Mouse (Mus musculus): ENCODE data around the gene Smok3b. TPM values are rescaled to one million over a fixed set of nuclear protein-coding genes. Genes with fewer than 3 reads are reported as not detected.

The Smok3b gene
- polyA plus RNA-seq, 1 experiment from 2014 or later, result not detected

DNA sequence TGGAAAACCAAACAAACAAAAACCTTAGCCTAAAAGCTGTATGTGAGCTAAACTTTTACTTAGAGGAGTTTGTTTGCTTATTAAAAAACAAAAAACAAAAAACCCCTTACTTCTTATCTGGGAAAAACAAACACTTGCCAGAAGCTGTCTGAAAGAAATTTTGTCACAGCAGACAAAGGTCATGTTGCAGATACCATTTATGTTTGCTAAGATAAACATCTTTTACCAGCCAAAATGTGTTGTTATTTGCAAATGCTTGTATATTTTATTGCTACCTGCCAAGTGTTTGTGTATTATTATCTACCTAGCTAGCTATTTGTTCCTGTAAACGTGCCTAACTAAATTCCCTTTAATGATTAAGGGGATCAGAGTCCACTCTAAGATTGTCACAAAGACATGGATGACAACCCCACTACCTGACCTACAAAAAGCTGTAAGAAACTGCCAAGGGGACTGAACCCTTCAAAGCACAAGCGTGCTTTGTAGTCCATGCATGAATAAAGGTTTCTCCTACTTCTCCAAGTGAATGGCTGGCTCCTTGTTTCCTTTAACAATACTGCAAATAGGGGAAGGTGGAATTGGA is 62.2 kb downstream of the Smok3b start:
- 67% methylated on average over 2 of the region's 2 CpGs for WGBS
- ATAC-seq, result no peak

DNA sequence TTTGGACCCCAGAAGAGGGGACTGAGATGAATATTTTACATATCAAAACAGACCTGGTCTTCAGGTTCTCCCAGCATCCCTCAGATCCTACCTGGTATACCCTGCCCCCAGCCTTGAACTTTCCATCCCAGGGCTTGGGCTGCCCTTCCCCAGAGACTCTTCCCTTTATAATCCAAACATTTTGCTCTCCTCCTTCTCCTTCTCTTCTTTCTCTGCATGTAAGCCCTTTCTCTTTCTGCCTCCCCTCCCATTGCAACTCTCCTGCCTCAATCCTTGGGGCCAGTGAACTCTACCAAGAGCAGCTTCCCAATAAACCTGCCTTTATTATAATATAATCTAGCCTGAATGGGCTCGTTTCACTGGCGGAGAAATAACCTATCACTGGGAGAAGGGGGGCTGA is 62.7 kb downstream of the Smok3b start:
- Histone ChIP-seq H3K9me3 (ENCODE audit: control insufficient read depth, low read length) (no peaks in the 10 kb centered on the region), H3K4me3 (ENCODE audit: low read length) (no peak overlapping the region), H3K36me3 (ENCODE audit: control insufficient read depth, insufficient read depth, low read length) (0 out of 2 replicates have a peak, but pooled peaks cover 4% of the 10 kb centered on the region), H3K9ac (ENCODE audit: low read depth, low read length) (no peak overlapping the region), H3K4me2 (ENCODE audit: low read length) (no peak overlapping the region), H3K27ac (ENCODE audit: low read depth, low read length) (no peak overlapping the region), H3K27me3 (replicated peaks; ENCODE audit: control insufficient read depth, insufficient read depth, low read length) (no peaks in the 10 kb centered on the region), H3K4me1 (ENCODE audit: control insufficient read depth, insufficient read depth, low read depth, low read length) (peaks cover 17% of the 10 kb centered on the region)
- 91% methylated on average over 2 of the region's 2 CpGs for WGBS
- no peak for ATAC-seq

More for the DNA sequence above, 62.2 kb downstream of the Smok3b start:
- Histone ChIP-seq H3K27ac (ENCODE audit: low read depth, low read length) (no peak overlapping the region), H3K4me2 (ENCODE audit: low read length) (no peak overlapping the region), H3K9me3 (ENCODE audit: control insufficient read depth, low read length) (no peaks in the 10 kb centered on the region), H3K4me1 (ENCODE audit: control insufficient read depth, insufficient read depth, low read depth, low read length) (peaks cover 17% of the 10 kb centered on the region), H3K4me3 (ENCODE audit: low read length) (no peak overlapping the region), H3K36me3 (ENCODE audit: control insufficient read depth, insufficient read depth, low read length) (0 out of 2 replicates have a peak, but pooled peaks cover 4% of the 10 kb centered on the region), H3K9ac (ENCODE audit: low read depth, low read length) (no peak overlapping the region), H3K27me3 (replicated peaks; ENCODE audit: control insufficient read depth, insufficient read depth, low read length) (no peaks in the 10 kb centered on the region)

DNA sequence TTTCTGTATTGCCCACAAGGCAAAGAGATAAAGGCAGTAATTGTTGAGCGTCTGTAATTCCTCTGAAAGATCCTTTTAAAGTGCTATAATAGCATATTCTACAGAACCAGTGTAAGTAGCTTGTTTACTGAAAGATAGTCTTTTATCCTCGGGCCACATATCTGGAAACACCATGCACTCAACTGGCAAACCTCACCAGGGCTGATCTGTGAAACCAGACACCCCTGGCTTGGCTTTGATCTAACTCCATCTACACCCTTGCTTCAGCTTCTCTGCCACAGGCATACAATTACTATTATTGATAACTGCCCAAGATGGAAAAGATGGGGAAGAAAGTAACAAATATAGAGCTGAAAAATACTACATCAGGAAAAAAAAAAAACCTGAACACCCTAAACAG is 63.3 kb downstream of the Smok3b start:
- H3K9ac ChIP-seq (ENCODE audit: low read depth, low read length), result peak overlapping the region; percentile 99
- 0 out of 2 replicates have a peak, but pooled peaks cover 4% of the 10 kb centered on the region for H3K36me3 ChIP-seq (ENCODE audit: control insufficient read depth, insufficient read depth, low read length)
- H3K4me3 ChIP-seq (ENCODE audit: low read length), result peak overlapping the region; percentile 100
- peaks cover 17% of the 10 kb centered on the region for H3K4me1 ChIP-seq (ENCODE audit: control insufficient read depth, insufficient read depth, low read depth, low read length)
- peak; percentile 41; the same call in 1 of the 2 replicates for ATAC-seq
- no peaks in the 10 kb centered on the region for H3K9me3 ChIP-seq (ENCODE audit: control insufficient read depth, low read length)
- WGBS, result 72% methylated on average over 2 of the region's 2 CpGs
- H3K27me3 ChIP-seq (replicated peaks; ENCODE audit: control insufficient read depth, insufficient read depth, low read length), result no peaks in the 10 kb centered on the region
- H3K27ac ChIP-seq (ENCODE audit: low read depth, low read length), result no peak overlapping the region; the same call in 1 of the 2 replicates
- peak overlapping the region; percentile 56 for H3K4me2 ChIP-seq (ENCODE audit: low read length)

DNA sequence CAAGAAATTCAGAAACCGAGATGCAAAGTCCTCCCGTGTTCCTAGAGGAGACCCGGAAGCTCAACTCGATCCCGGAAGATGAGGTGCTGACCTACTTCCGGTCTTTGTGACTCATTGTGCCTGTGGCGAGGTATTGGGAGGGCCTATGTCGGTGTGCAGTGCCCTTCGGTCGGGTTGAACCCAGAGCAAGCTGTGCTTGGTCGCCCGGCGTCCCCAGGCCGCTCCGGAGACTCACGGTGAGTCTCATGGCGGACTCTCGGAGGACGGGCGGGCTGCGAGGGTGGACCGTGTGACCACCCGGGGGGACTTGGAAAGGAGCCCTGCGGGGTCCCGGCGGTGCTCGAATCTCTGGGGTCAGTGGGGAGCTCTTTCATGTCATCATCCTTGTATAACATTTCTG is 63.8 kb downstream of the Smok3b start, which contains the start of gene Zkscan1:
Zkscan1 (plus strand) TSS at position 89 of the 400 bp plus-strand sequence.
- Histone ChIP-seq H3K9me3 (ENCODE audit: control insufficient read depth, low read length) (no peaks in the 10 kb centered on the region), H3K4me2 (ENCODE audit: low read length) (peak within 1 kb of the TSS; percentile 72), H3K27ac (ENCODE audit: low read depth, low read length) (peak within 1 kb of the TSS; percentile 94), H3K4me3 (ENCODE audit: low read length) (peak within 1 kb of the TSS; percentile 100), H3K9ac (ENCODE audit: low read depth, low read length) (peak within 1 kb of the TSS; percentile 99), H3K36me3 (ENCODE audit: control insufficient read depth, insufficient read depth, low read length) (0 out of 2 replicates have a peak, but pooled peaks cover 4% of the 10 kb centered on the region), H3K4me1 (ENCODE audit: control insufficient read depth, insufficient read depth, low read depth, low read length) (peaks cover 17% of the 10 kb centered on the region), H3K27me3 (replicated peaks; ENCODE audit: control insufficient read depth, insufficient read depth, low read length) (no peaks in the 10 kb centered on the region)
- WGBS, result 0% methylated on average over 27 of the region's 27 CpGs
- ATAC-seq, result peak; percentile 96

DNA sequence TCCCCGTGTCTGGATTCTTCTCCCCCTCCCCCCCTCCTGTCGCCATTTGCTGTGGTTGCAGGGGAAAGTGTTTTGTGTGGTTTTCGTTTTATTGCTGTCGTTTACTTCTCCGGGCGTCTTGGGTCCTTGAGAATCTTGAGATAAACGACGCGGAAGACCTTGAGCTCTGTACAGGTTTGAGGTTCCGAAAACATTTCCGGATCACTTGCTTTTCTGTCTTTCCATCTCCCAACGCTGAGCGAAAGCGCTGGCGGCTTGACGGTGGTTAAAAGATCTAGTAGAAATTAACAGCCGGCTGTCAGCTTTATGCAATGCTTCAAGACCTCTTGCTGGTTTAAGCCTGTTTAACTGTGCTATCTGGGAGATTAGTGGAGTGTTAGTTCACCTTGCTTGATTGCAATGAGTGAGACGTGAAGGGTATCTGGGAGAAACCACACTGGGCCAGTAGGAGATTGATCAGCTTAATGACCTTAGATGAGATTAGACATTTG is 64.2 kb downstream of the Smok3b start:
- peak overlapping the region; percentile 72 for H3K4me2 ChIP-seq (ENCODE audit: low read length)
- peak overlapping the region; percentile 94 for H3K27ac ChIP-seq (ENCODE audit: low read depth, low read length)
- H3K36me3 ChIP-seq (ENCODE audit: control insufficient read depth, insufficient read depth, low read length), result 0 out of 2 replicates have a peak, but pooled peaks cover 4% of the 10 kb centered on the region
- H3K9ac ChIP-seq (ENCODE audit: low read depth, low read length), result peak overlapping the region; percentile 99
- under 1% methylated on average over 18 of the region's 18 CpGs for WGBS
- peaks cover 17% of the 10 kb centered on the region for H3K4me1 ChIP-seq (ENCODE audit: control insufficient read depth, insufficient read depth, low read depth, low read length)
- H3K27me3 ChIP-seq (replicated peaks; ENCODE audit: control insufficient read depth, insufficient read depth, low read length), result no peaks in the 10 kb centered on the region
- H3K4me3 ChIP-seq (ENCODE audit: low read length), result peak overlapping the region; percentile 100
- ATAC-seq, result no peak; the same call in 1 of the 2 replicates
- H3K9me3 ChIP-seq (ENCODE audit: control insufficient read depth, low read length), result no peaks in the 10 kb centered on the region

DNA sequence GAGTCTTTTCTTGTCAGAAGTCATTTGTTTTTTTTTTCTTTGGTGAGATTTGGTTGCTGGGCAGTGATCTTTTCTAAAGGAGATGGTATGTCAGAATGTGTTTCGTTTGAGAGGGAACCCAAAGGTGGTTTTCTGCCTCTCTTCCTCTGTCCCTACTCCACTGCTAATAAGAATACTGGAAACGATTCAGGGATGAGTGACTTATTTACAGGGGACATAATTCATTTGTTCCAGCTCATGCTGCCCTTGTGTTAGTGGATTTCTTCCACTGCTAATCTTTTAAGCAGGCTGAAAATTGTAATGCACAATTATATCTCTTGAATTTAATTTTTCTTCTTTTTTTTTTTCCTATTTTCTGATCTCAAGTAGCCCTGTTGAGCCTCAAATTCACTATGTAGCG is 65.6 kb downstream of the Smok3b start:
- no peaks in the 10 kb centered on the region for H3K9me3 ChIP-seq (ENCODE audit: control insufficient read depth, low read length)
- peak overlapping the region; percentile 72 for H3K4me2 ChIP-seq (ENCODE audit: low read length)
- no peaks in the 10 kb centered on the region for H3K27me3 ChIP-seq (replicated peaks; ENCODE audit: control insufficient read depth, insufficient read depth, low read length)
- WGBS, result 70% methylated on average over 3 of the region's 3 CpGs
- 0 out of 2 replicates have a peak, but pooled peaks cover 4% of the 10 kb centered on the region for H3K36me3 ChIP-seq (ENCODE audit: control insufficient read depth, insufficient read depth, low read length)
- H3K27ac ChIP-seq (ENCODE audit: low read depth, low read length), result no peak overlapping the region
- ATAC-seq, result no peak
- H3K4me3 ChIP-seq (ENCODE audit: low read length), result no peak overlapping the region
- H3K9ac ChIP-seq (ENCODE audit: low read depth, low read length), result no peak overlapping the region
- H3K4me1 ChIP-seq (ENCODE audit: control insufficient read depth, insufficient read depth, low read depth, low read length), result peaks cover 17% of the 10 kb centered on the region

DNA sequence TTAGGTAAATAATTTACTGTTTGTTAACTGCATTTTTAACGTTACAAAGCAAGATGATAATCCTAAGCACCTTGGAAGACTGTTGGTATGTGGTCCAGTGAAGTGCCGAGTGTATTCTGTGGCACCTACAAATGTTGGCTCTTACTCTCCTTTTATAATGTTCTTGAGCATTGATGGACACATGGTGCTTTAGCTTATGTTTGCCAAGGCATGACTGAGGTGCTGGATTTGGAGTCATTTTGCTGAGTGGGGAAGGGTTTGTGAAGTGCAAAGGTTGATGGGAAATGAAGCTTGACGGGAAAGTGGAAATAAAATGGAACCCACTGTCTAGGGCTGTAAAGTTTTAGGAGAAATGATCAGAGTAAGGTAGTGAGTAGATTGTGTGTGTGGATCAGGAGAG is 67.1 kb downstream of the Smok3b start:
- Histone ChIP-seq H3K27me3 (replicated peaks; ENCODE audit: control insufficient read depth, insufficient read depth, low read length) (no peaks in the 10 kb centered on the region), H3K4me2 (ENCODE audit: low read length) (no peak overlapping the region), H3K4me3 (ENCODE audit: low read length) (no peak overlapping the region), H3K36me3 (ENCODE audit: control insufficient read depth, insufficient read depth, low read length) (0 out of 2 replicates have a peak, but pooled peaks cover 7% of the 10 kb centered on the region), H3K9ac (ENCODE audit: low read depth, low read length) (no peak overlapping the region), H3K27ac (ENCODE audit: low read depth, low read length) (no peak overlapping the region), H3K4me1 (ENCODE audit: control insufficient read depth, insufficient read depth, low read depth, low read length) (peaks cover 17% of the 10 kb centered on the region), H3K9me3 (ENCODE audit: control insufficient read depth, low read length) (no peaks in the 10 kb centered on the region)
- 89% methylated on average over 3 of the region's 3 CpGs for WGBS
- ATAC-seq, result no peak

DNA sequence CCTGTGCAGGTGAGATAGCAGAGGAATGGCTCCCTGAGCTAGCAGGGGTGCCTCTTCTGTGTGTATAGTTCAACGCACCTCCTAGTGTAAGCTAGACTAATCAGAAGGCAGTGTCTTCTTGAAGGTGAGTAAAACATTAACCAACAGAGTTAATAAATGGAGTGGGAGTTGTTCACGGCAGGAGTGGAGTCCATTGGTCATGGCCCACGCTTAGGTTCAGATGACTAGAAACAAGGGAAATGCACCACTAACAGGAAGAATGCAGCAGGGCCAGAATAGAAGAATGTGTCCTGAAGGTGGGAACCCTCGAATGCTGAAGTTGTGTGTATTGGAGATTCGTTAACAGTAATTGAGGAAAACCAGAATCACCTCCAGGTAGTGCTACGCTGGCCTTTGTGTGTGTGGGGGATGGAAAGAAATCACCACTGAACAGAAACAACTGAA is 67.9 kb downstream of the Smok3b start:
- H3K9ac ChIP-seq (ENCODE audit: low read depth, low read length), result no peak overlapping the region

DNA sequence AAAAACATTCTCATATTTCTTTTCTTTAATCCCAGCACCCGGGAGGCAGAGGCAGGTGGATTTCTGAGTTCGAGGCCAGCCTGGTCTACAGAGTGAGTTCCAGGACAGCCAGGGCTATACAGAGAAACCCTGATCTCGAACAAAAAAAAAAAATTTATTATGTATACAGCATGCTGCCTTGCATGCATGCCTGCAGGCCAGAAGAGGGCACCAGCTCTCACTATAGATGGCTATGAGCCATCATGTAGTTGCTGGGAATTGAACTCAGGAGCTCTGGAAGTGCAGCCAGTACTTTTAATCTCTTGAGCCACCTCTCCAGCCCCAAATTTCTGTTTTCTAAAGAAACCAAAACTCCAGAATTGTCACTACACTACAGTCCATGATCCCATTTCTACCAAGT is 69.0 kb downstream of the Smok3b start:
- H3K27me3 ChIP-seq (replicated peaks; ENCODE audit: control insufficient read depth, insufficient read depth, low read length), result no peaks in the 10 kb centered on the region
- ATAC-seq, result no peak
- no peak overlapping the region for H3K4me3 ChIP-seq (ENCODE audit: low read length)
- no peak overlapping the region for H3K4me2 ChIP-seq (ENCODE audit: low read length)
- peaks cover 14% of the 10 kb centered on the region for H3K4me1 ChIP-seq (ENCODE audit: control insufficient read depth, insufficient read depth, low read depth, low read length)
- H3K27ac ChIP-seq (ENCODE audit: low read depth, low read length), result no peak overlapping the region
- H3K9ac ChIP-seq (ENCODE audit: low read depth, low read length), result no peak overlapping the region
- H3K9me3 ChIP-seq (ENCODE audit: control insufficient read depth, low read length), result no peaks in the 10 kb centered on the region
- peaks cover 14% of the 10 kb centered on the region for H3K36me3 ChIP-seq (ENCODE audit: control insufficient read depth, insufficient read depth, low read length)
- WGBS, result 76% methylated on average over 3 of the region's 3 CpGs

More for the DNA sequence above, 67.9 kb downstream of the Smok3b start:
- WGBS, result 83% methylated on average over 6 of the region's 6 CpGs
- no peak overlapping the region for H3K27ac ChIP-seq (ENCODE audit: low read depth, low read length)
- no peaks in the 10 kb centered on the region for H3K9me3 ChIP-seq (ENCODE audit: control insufficient read depth, low read length)
- no peak overlapping the region for H3K4me2 ChIP-seq (ENCODE audit: low read length)
- H3K4me1 ChIP-seq (ENCODE audit: control insufficient read depth, insufficient read depth, low read depth, low read length), result peaks cover 17% of the 10 kb centered on the region
- ATAC-seq, result no peak
- no peaks in the 10 kb centered on the region for H3K27me3 ChIP-seq (replicated peaks; ENCODE audit: control insufficient read depth, insufficient read depth, low read length)
- H3K4me3 ChIP-seq (ENCODE audit: low read length), result no peak overlapping the region
- H3K36me3 ChIP-seq (ENCODE audit: control insufficient read depth, insufficient read depth, low read length), result peaks cover 11% of the 10 kb centered on the region

Measured in hindbrain, embryonic 16.5 days (tissue).